Mouse (Mus musculus) urinary bladder, postnatal 14 days (tissue): ENCODE measurements around the gene Gm13090.
A peak's percentile ranks its signal among the peaks of the same experiment; 100 is the strongest.

Source experiments
- DNase-seq: peaks from one replicate; pipeline ENCODE4 v3.0.0; 2021; ENCODE audit warnings: low spot score

The Gm13090 gene

DNA sequence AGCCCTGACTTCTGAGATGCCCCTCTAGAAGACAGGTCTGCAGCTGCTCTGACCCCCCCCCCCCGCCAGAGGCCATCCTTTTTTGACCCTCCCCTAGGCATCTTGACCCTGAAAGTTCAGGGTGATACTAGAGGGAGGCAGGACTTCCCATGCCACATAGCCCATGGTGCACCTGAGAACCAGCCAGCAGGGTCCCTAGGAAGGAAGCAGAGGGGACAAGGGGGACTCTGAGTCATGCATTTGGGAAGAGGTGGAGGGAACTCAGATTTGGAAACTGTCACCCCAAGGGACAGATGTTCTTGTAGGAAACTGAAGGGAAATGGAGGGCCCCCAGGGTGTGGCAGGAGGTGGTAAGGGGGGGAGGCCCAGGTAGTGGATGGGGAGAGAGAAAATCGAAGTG, 49.2 kb downstream of the Gm13090 start:
- no peak for DNase-seq

DNA sequence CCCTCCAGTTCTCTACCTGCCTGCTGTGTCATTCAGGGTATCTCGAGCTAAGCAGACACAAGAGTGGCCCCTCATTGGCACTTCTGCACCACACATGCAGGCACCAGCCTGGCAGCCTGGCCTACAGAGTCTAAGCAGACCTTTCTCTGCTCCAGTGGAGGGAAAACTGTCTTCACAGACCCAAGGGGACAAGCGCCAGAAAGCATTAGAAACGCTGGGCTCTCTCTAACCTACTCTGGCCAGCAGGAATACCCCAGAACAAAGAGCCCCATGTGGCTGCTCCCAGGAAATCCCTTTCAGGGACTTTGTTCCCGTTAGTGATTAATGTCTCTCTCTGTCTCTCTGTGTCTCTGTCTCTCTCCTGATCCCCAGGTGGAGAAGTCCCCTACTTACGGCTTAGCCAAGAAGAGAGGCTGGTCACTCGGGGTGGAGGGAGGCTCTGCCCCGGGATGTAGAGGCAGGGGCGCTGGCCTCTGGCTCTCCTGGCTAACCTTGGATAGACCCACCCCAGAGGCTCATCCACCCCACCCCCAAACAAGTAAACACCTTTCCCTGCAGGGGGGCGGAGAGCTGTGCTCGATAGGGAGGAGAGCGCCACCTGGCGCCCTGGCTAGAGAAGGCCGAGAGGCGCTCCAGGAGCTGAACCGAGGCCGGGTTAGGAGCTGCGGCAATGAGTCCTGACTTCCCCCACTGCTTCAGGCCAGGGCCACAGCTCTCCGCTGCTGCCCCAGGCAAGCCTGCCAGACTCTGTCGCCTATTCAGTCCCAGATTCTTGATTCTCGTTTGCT, 49.9 kb downstream of the Gm13090 start:
- DNase-seq, result peak; percentile 76

GRCm38 (mm10) chr4:151140368-151140982, 51.1 kb downstream of the Gm13090 start:
- no peak for DNase-seq
